Mouse (Mus musculus) lung, adult 2 months (tissue): Measurements from ENCODE around the gene Ube3b. TPM values are rescaled to one million over a fixed set of nuclear protein-coding genes. Genes with fewer than 3 reads are reported as not detected.

Source experiments
- DNase-seq: peaks from one replicate; pipeline ENCODE4 v3.0.0; 2022
- H3K4me1 ChIP-seq: fragments of 200-500 bp; 2 replicates; pipeline ENCODE4 v1.6.1; 2011; ENCODE audit warnings: low read length; ENCODE audit not compliant: control insufficient read depth, insufficient read depth
- H3K4me3 ChIP-seq: fragments of 200-500 bp; replicated peaks from 2 replicates; pipeline ENCODE3; 2011; ENCODE audit warnings: low read depth, mild to moderate bottlenecking, control low read depth, low read length; ENCODE audit errors: extremely low read depth
- CTCF ChIP-seq: fragments of 200-500 bp; IDR thresholded peaks from 2 replicates; pipeline ENCODE4 v1.5.1; 2011; ENCODE audit warnings: mild to moderate bottlenecking, low read length, control low read depth; ENCODE audit not compliant: insufficient read depth
- POLR2A ChIP-seq: fragments of 200-500 bp; IDR thresholded peaks from 2 replicates; pipeline ENCODE4 v1.6.1; 2011; ENCODE audit warnings: low read depth, mild to moderate bottlenecking, control low read depth, low read length, borderline replicate concordance; ENCODE audit errors: extremely low read depth
- WGBS: fragments of 180-500 bp; shearing (Covaris S2); methylation state at CpG from one replicate; pipeline ENCODE4 v1.1.7; 2018; 5-methylcytosine and 5-hydroxymethylcytosine counted together
- polyA plus RNA-seq: library from polyadenylated mRNA; depleted of rRNA; stranded (reverse); fragments of >200 nt; gene quantifications from 2 replicates; pipeline ENCODE4 v1.2.3, GENCODE M21; 2012

Gene Ube3b
- polyA plus RNA-seq, 1 experiment: 74.3 TPM

GRCm38 (mm10) chr5:114443566-114444367 is 63.4 kb downstream of the Ube3b start, which contains the start of the genes Mmab and Mvk:
Gene Mmab (minus strand): TSS chr5:114444060.
Gene Mvk (plus strand): TSS chr5:114444269.
- TF ChIP-seq CTCF: no peak
- TF ChIP-seq POLR2A: peak; percentile 60; the same call in 1 of the 2 replicates
- H3K4me3 ChIP-seq: peak within 1 kb of the TSS; percentile 85
- no peaks in the 10 kb centered on the region; the same call in 1 of the 2 replicates for H3K4me1 ChIP-seq
- DNase-seq: peak; percentile 98
- WGBS: 2% methylated on average over 43 of the region's 43 CpGs

- under 1% methylated on average over 21 of the region's 21 CpGs for WGBS
- Histone ChIP-seq H3K4me1 (no peaks in the 10 kb centered on the region; the same call in 1 of the 2 replicates), H3K4me3 (peak overlapping the region; percentile 74)
- no peak for DNase-seq
- TF ChIP-seq POLR2A (no peak), CTCF (no peak)
These were observed 63.9 kb downstream of the Ube3b start for GRCm38 (mm10) chr5:114444368-114444692.

GRCm38 (mm10) chr5:114449011-114449410 is 68.6 kb downstream of the Ube3b start:
- WGBS: 70% methylated on average over 4 of the region's 4 CpGs
- no peak for DNase-seq
- TF ChIP-seq CTCF: no peak
- no peak for TF ChIP-seq POLR2A
- Histone ChIP-seq H3K4me3 (no peak overlapping the region), H3K4me1 (no peaks in the 10 kb centered on the region; the same call in 1 of the 2 replicates)

- Histone ChIP-seq H3K4me1 (no peaks in the 10 kb centered on the region), H3K4me3 (no peak overlapping the region)
- DNase-seq: no peak
- 75% methylated on average over 9 of the region's 9 CpGs for WGBS
- no peak for TF ChIP-seq POLR2A
- TF ChIP-seq CTCF: no peak
These were observed 75.9 kb downstream of the Ube3b start for GRCm38 (mm10) chr5:114456287-114456686.

GRCm38 (mm10) chr5:114456995-114457605 is 76.7 kb downstream of the Ube3b start:
- WGBS: 78% methylated on average over 16 of the region's 16 CpGs
- TF ChIP-seq POLR2A (no peak), CTCF (no peak)
- Histone ChIP-seq H3K4me1 (no peaks in the 10 kb centered on the region), H3K4me3 (no peak overlapping the region)
- no peak for DNase-seq

- Histone ChIP-seq H3K4me3 (no peak overlapping the region), H3K4me1 (no peaks in the 10 kb centered on the region)
- WGBS: 6% methylated on average over 7 of the region's 7 CpGs
- TF ChIP-seq CTCF (peak; percentile 82), POLR2A (no peak; the same call in 1 of the 2 replicates)
- peak; percentile 77 for DNase-seq
These were observed 80.8 kb downstream of the Ube3b start for GRCm38 (mm10) chr5:114461238-114461637.

- WGBS: 79% methylated on average over 24 of the region's 24 CpGs
- TF ChIP-seq POLR2A: no peak
- no peak for TF ChIP-seq CTCF
- Histone ChIP-seq H3K4me1 (no peaks in the 10 kb centered on the region), H3K4me3 (no peak overlapping the region)
- no peak for DNase-seq
These were observed 81.9 kb downstream of the Ube3b start for GRCm38 (mm10) chr5:114462067-114463040.

GRCm38 (mm10) chr5:114464561-114464960 is 84.2 kb downstream of the Ube3b start:
- DNase-seq: no peak
- Histone ChIP-seq H3K4me1 (no peaks in the 10 kb centered on the region; the same call in 1 of the 2 replicates), H3K4me3 (no peak overlapping the region)
- WGBS: 73% methylated on average over 2 of the region's 2 CpGs
- TF ChIP-seq POLR2A: no peak
- no peak for TF ChIP-seq CTCF

- TF ChIP-seq POLR2A (no peak), CTCF (no peak)
- no peaks in the 10 kb centered on the region; the same call in 1 of the 2 replicates for H3K4me1 ChIP-seq
- no peak overlapping the region for H3K4me3 ChIP-seq
- WGBS: 83% methylated on average over 7 of the region's 7 CpGs
- DNase-seq: no peak
These were observed 85.2 kb downstream of the Ube3b start for GRCm38 (mm10) chr5:114465641-114466040.
